In genomic region chr5:67852860-67853259, GRCm38 (mm10) we compare ENCODE assay signal across 23 mouse cellular contexts. TPM values are rescaled to one million over a fixed set of nuclear protein-coding genes. Genes with fewer than 3 reads are reported as not detected.
DNase-seq lines count a peak whose midpoint lies in the region; ATAC-seq and TF ChIP-seq lines count a peak whose summit lies in the region.
"Had no signal": no experiment of that assay in that cellular context is flagged by ENCODE, and none has a peak within 500 bp of the region (broad histone marks: within the 10 kb centered on the region; RNA-seq: fewer than 3 reads in every experiment).

No protein-coding gene starts in this region.

- H3K9ac ChIP-seq in hindbrain, embryonic 11.5 days (ENCODE audit: low read depth, low read length) = no peak overlapping the region
- H3K9ac ChIP-seq: forebrain, postnatal 0 days; hindbrain, embryonic 13.5 days; intestine, embryonic 15.5 days had no signal

- H3K4me2 ChIP-seq in hindbrain, embryonic 11.5 days (replicated peaks; ENCODE audit: low read depth, low read length) = no peak overlapping the region
- H3K4me2 ChIP-seq: heart, embryonic 11.5 days; hindbrain, embryonic 13.5 days; intestine, embryonic 15.5 days had no signal

- no peaks in the 10 kb centered on the region for H3K9me3 ChIP-seq in hindbrain, embryonic 11.5 days (ENCODE audit: control insufficient read depth, low read length)
- H3K9me3 ChIP-seq: G1E; hindbrain, embryonic 13.5 days; intestine, embryonic 15.5 days had no signal

- no peak overlapping the region for H3K27ac ChIP-seq in layer of hippocampus, adult 2 months
- no peak overlapping the region for H3K27ac ChIP-seq in hindbrain, embryonic 11.5 days (ENCODE audit: low read depth, low read length)
- H3K27ac ChIP-seq: hindbrain, embryonic 13.5 days; intestine, embryonic 15.5 days had no signal

- H3K36me3 ChIP-seq in hindbrain, embryonic 11.5 days (ENCODE audit: control insufficient read depth, insufficient read depth, low read length) = no peaks in the 10 kb centered on the region
- H3K36me3 ChIP-seq: G1E; hindbrain, embryonic 13.5 days; intestine, embryonic 15.5 days had no signal

- ATAC-seq in hindbrain, embryonic 11.5 days (ENCODE audit: low FRiP score) = no peak
- ATAC-seq: forebrain, embryonic 14.5 days; forebrain, postnatal 0 days; hindbrain, embryonic 16.5 days; intestine, embryonic 15.5 days had no signal

- H3K27me3 ChIP-seq in hindbrain, embryonic 11.5 days (ENCODE audit: control insufficient read depth, insufficient read depth, low read length) = no peaks in the 10 kb centered on the region
- H3K27me3 ChIP-seq: CH12.LX; hindbrain, embryonic 13.5 days; intestine, embryonic 15.5 days had no signal

- WGBS in hindbrain, embryonic 11.5 days = 81% methylated on average over 2 of the region's 2 CpGs

- no peak overlapping the region for H3K4me3 ChIP-seq in layer of hippocampus, adult 2 months
- no peak overlapping the region for H3K4me3 ChIP-seq in hindbrain, embryonic 11.5 days (ENCODE audit: low read depth, low read length)
- H3K4me3 ChIP-seq: hindbrain, embryonic 13.5 days; intestine, embryonic 15.5 days had no signal

- no peak for TF ChIP-seq CTCF in layer of hippocampus, adult 2 months (conservative IDR thresholded peaks at IDR 0.05)

- H3K4me1 ChIP-seq in hindbrain, embryonic 11.5 days (replicated peaks; ENCODE audit: control insufficient read depth, insufficient read depth, low read length) = no peaks in the 10 kb centered on the region

- peak; percentile 32 to 49 for DNase-seq in cerebellum, postnatal 10 days
- DNase-seq in cerebellum, adult 11-12 months = no peak
- DNase-seq in layer of hippocampus, adult 9-11 months = peak; percentile 47
- no peak for DNase-seq in layer of hippocampus, adult 2 months (ENCODE audit: low spot score in 2 of 2)
- peak; percentile 26 for DNase-seq in Muller cell, postnatal 12 days (ENCODE audit: inconsistent ontology term)
- peak; percentile 77 for DNase-seq in fat pad, adult 2 months (ENCODE audit: extremely low read depth, low read depth, low spot score)
- no peak for DNase-seq in hindbrain, embryonic 11.5 days (ENCODE audit: low spot score)
- DNase-seq: adrenal gland, adult 8-10 months; adrenal gland, postnatal 36 days; B cell, adult 2 months; cerebellum, adult 11 months; cerebellum, adult 8-10 months; forebrain, postnatal 0 days; gastrocnemius, postnatal 10 days; gastrocnemius, postnatal 36 days; heart, adult 11 months had no signal

RNA-seq across cellular contexts. Expression of gene Atp8a1, which starts 5.6 kb away (rescaled TPM):
- total RNA-seq in layer of hippocampus, adult 2 months (2021) = 100 to 1,000 TPM; 175 to 184 TPM
- 23.6 and 24.8 TPM in 2 replicates for polyA plus RNA-seq in hindbrain, embryonic 11.5 days (2014; fragmentation: Nextera tagmentation; extraction: Ambion mirVana)

Comparison
In these comparisons a context has a peak if more than half of its experiments do, and no peak if none do; other contexts are left out.
1. DNase-seq: peak in cerebellum, postnatal 10 days (2 of 2), layer of hippocampus, adult 9-11 months (single experiment), Muller cell, postnatal 12 days (single experiment) and fat pad, adult 2 months (single experiment); none in cerebellum, adult 11-12 months (single experiment), layer of hippocampus, adult 2 months (0 of 2) and hindbrain, embryonic 11.5 days (single experiment).